Mouse (Mus musculus): ENCODE results near the gene Ctc1. TPM values are rescaled to one million over a fixed set of nuclear protein-coding genes. Genes with fewer than 3 reads are reported as not detected.

Ctc1 gene
- total RNA-seq, 4 experiments from 2014 or later, result 30.7 to 46.1 (median 39.2) TPM

- peak; percentile 91 for DNase-seq
Observed at GRCm38 (mm10) chr11:69070590-69071222, 55.0 kb downstream of the Ctc1 start, which contains the start of gene Tmem107. Gene Tmem107, plus strand, starts transcription at chr11:69070806.

- DNase-seq, result no peak
Observed at GRCm38 (mm10) chr11:69071262-69071661, 55.6 kb downstream of the Ctc1 start.

DNA sequence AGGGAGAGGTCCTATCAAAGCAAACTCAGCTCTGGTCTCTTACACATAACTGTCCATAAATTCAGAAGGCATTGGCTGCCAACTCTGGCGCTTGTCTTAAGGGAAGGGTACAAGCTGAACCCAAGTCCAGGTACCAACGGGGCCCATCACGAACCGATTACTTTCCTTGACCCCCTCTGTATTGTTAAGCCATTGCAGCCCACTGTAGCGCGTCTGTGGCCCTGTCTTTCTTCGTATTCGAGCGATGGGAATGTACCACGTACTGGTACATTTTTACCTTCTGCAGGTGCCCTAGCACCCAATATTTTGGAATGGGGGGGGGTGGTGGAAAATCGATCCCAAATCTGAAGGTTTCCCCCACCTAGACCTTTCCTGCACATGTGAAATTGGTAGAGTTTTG is 56.5 kb downstream of the Ctc1 start:
- DNase-seq, result no peak

GRCm38 (mm10) chr11:69072666-69073064 is 57.0 kb downstream of the Ctc1 start:
- no peak for DNase-seq

GRCm38 (mm10) chr11:69073065-69073888 is 57.6 kb downstream of the Ctc1 start:
- DNase-seq, result peak; percentile 79

GRCm38 (mm10) chr11:69073951-69074775 is 58.5 kb downstream of the Ctc1 start:
- no peak for DNase-seq

DNA sequence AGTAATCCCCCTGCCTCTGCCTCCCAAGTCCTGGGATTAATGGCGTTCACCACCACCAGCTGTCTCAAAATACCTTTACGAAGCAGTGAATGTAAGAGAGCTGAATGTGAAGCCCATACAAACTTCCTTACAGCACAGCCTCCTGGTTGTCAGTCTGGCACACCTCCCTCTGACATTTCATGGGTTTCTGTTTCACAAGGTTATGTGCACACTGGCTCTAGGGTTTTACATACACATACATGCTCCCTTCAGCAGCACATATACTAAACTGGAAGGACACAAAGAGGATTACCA is 59.0 kb downstream of the Ctc1 start:
- DNase-seq, result no peak

GRCm38 (mm10) chr11:69075764-69076479 is 60.2 kb downstream of the Ctc1 start:
- no peak for DNase-seq

DNA sequence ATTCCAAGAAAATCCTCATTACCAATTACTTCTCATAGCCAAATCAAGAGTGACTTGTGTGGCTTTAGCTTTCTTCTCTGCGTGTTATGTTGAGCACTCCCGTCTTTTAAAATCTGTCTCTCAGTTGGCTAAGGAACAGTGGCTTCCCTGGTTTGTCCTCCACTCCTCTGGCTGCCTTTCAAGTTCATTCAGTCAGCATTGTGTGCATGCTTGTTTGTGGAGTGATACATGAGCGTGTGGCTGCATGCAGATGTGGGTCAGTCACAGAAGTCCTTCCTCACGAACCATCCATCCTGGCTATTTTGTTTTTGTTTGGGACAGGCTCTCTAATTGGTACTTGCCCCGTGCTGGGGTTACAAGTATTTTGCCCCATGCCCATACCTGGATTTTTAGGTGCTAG is 60.9 kb downstream of the Ctc1 start:
- peak; percentile 64 for DNase-seq

DNA sequence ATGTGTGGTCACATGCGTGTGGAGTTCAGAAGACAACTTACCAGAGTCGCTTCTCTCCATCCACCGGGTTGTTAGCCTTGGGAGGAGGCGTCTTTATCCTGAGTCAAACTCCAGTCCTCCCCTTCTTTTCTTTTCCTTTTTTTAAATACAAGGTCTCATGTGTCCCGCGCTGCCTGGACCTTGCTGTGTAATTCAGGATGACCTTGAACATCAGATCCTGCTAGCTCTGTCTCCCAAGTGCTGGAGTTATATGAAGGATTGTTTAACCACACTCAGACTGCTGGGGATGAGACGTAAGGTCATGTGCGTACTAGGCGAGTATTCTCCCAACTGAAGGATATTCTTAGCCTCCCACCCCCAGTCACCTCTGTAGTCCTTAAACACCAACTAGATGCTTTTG is 61.6 kb downstream of the Ctc1 start:
- DNase-seq, result peak; percentile 41

- no peak for DNase-seq
Observed at GRCm38 (mm10) chr11:69078041-69078440, 62.3 kb downstream of the Ctc1 start.

- no peak for DNase-seq
Observed at GRCm38 (mm10) chr11:69078805-69079438, 63.2 kb downstream of the Ctc1 start.

DNA sequence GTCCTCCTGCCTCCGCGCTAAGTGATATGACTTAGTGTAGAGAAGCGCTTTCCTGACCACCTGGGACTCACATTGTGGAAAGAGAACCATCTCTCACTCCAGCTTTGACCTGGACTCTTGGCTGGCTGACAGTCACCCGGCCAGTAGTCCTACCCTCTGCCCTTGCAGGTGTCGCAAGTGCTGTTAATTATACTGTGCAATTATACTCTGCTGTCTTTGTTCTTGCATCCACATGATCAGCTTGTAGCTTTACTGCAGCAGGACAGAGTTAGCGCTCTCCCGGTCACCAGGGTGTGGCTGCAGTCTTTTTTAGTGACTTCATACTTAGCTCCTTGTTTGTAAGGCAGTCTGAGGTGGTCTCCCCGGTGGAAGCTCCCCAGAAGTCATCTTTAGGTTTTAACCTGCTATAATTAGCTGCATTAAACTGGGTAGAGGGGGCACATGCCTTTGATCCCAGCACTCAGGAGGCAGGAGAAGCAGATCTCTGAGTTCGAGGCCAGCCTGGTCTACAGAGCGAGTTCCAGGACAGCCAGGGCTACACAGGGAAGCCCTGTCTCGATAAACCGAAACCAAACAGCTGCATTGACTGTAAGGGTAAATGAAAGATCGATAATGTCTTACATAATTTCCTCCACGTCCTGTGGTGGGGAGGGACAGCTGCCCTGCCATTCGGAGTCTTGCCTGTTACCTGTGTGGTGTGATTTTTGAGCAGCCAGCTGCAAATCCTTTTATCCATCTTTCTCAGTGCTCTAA is 64.6 kb downstream of the Ctc1 start:
- DNase-seq, result no peak

GRCm38 (mm10) chr11:69080855-69081222 is 65.1 kb downstream of the Ctc1 start:
- DNase-seq, result no peak

GRCm38 (mm10) chr11:69081613-69082012 is 65.9 kb downstream of the Ctc1 start:
- no peak for DNase-seq

DNA sequence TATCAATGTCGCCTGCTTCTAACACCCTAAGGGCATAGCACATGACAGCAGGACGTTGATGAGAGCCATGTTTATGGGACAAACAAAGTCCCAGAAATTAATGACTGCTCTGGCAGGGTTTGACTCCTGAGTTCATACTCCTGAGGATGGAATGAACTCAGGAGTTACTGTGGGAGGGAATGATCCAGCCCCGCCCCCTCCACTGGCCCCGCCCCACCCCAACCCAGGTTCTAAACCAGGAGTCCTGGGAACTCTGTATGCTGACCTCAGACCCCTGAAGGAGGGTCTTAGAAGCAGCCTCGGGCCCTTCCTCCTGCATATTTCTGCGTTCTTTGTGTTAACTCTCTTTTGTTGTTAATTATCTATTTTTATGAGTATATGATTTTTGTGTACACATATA is 69.9 kb downstream of the Ctc1 start:
- no peak for DNase-seq

Small RNA genes lying within 50 kb of the gene (microRNA-seq; reads per million reads assigned to microRNA genes)
- gene Mir3062, result 0 to 0.17 reads per million in 2 experiments

Other genes with a start within 250 kb of the Ctc1 start
- 10 to 100 TPM; 59.5 to 79.4 (median 68.0) TPM for gene Ndel1, start 144.1 kb upstream of the Ctc1 start, total RNA-seq (2022)
- gene Rnf222, start 127.4 kb upstream of the Ctc1 start, total RNA-seq (2022), result under 1 TPM in 3 of 4 experiments, not detected in 1; 0.08 to 0.21 (median 0.09) TPM
- 1,000 to 10,000 TPM; 1,214 to 1,402 (median 1,307) TPM for gene Rpl26, start 114.3 kb upstream of the Ctc1 start, total RNA-seq (2022)
- gene Odf4, start 88.8 kb upstream of the Ctc1 start, total RNA-seq (2022), result 1 to 10 TPM in 1 of 4 experiments, under 1 TPM in 2, not detected in 1; 0.35 to 1.7 (median 0.78) TPM
- 10 to 100 TPM; 15.5 to 32.7 (median 24.5) TPM for gene Arhgef15, start 58.4 kb upstream of the Ctc1 start, total RNA-seq (2022)
- 10 to 100 TPM; 14.7 to 35.0 (median 28.1) TPM for gene Slc25a35, start 47.8 kb upstream of the Ctc1 start, total RNA-seq (2022)
- 10 to 100 TPM; 21.0 to 27.9 (median 23.6) TPM for gene Rangrf, start 40.7 kb upstream of the Ctc1 start, total RNA-seq (2022)
- gene Pfas, start 7.5 kb upstream of the Ctc1 start, total RNA-seq (2022), result 10 to 100 TPM; 33.9 to 48.4 (median 40.5) TPM
- 1 to 10 TPM; 1.7 to 2.9 (median 2.3) TPM for gene Aurkb, start 29.7 kb downstream of the Ctc1 start, total RNA-seq (2022)
- 10 to 100 TPM; 29.8 to 33.9 (median 31.5) TPM for gene Borcs6, start 43.8 kb downstream of the Ctc1 start, total RNA-seq (2022)
- gene Tmem107, start 54.9 kb downstream of the Ctc1 start, total RNA-seq (2022), result 10 to 100 TPM; 13.1 to 28.3 (median 19.4) TPM
- 100 to 1,000 TPM; 118 to 221 (median 178) TPM for gene Vamp2, start 72.6 kb downstream of the Ctc1 start, total RNA-seq (2022)
- 100 to 1,000 TPM in 1 of 4 experiments, 10 to 100 TPM in 3; 30.0 to 119 (median 51.6) TPM for gene Per1, start 79.3 kb downstream of the Ctc1 start, total RNA-seq (2022)
- gene Hes7, start 104.5 kb downstream of the Ctc1 start, total RNA-seq (2022), result under 1 TPM in 2 of 4 experiments, not detected in 2; 0.18 to 0.22 TPM
- gene 9130213A22Rik, start 106.7 kb downstream of the Ctc1 start, total RNA-seq (2022), result under 1 TPM; 0.26 to 0.95 (median 0.84) TPM
- gene Aloxe3, start 110.0 kb downstream of the Ctc1 start, total RNA-seq (2022), result 1 to 10 TPM in 3 of 4 experiments, under 1 TPM in 1; 0.87 to 2.2 (median 1.7) TPM
- not detected for gene Alox12b, start 141.1 kb downstream of the Ctc1 start, total RNA-seq (2022)
- gene Alox8, start 181.9 kb downstream of the Ctc1 start, total RNA-seq (2022), result not detected
- gene Gucy2e, start 221.1 kb downstream of the Ctc1 start, total RNA-seq (2022), result not detected